Mouse (Mus musculus) Patski (cell line): Measurements from ENCODE around the gene Castor2. TPM values are rescaled to one million over a fixed set of nuclear protein-coding genes. Genes with fewer than 3 reads are reported as not detected.

Source experiments
- ATAC-seq: fragments of 100-300 bp; one replicate; pipeline ENCODE4 v1.8.0; 2021
- CTCF ChIA-PET: fragments of 350-600 bp; sonication (Branson Sonifier 250); formaldehyde crosslinking; loops from one replicate; lab custom pipeline; 2022; ENCODE audit warnings: inconsistent platforms; lab: Charles Lee
- POLR2A ChIA-PET: fragments of 350-600 bp; sonication (Branson Sonifier 250); formaldehyde crosslinking; loops from one replicate; lab custom pipeline; 2022; ENCODE audit warnings: antibody characterized with exemption, inconsistent platforms; lab: Charles Lee
- DNase-seq: peaks from one replicate; pipeline ENCODE4 v3.0.0-alpha.2; 2011; ENCODE audit warnings: low read depth, low spot score
- H3K27me3 ChIP-seq: fragments of 371-371 bp; one replicate; pipeline ENCODE4 v1.5.1; 2021
- CTCF ChIP-seq: fragments of 100-300 bp; IDR thresholded peaks from one replicate; pipeline ENCODE4 v1.5.1; 2021
- in situ Hi-C: fragments of 300-500 bp; cut with MboI; formaldehyde crosslinking; loops from 3 replicates; pipeline ENCODE4 v1.11.1; 2018; ENCODE audit warnings: low pct_unique_long_range_greater_than_20kb, mixed read lengths
- polyA plus RNA-seq: library from polyadenylated mRNA; unstranded; gene quantifications from one replicate; pipeline ENCODE4 v1.2.3, GENCODE M21; 2021

The Castor2 gene
- polyA plus RNA-seq, 1 experiment from 2014 or later: 27.3 TPM

DNA sequence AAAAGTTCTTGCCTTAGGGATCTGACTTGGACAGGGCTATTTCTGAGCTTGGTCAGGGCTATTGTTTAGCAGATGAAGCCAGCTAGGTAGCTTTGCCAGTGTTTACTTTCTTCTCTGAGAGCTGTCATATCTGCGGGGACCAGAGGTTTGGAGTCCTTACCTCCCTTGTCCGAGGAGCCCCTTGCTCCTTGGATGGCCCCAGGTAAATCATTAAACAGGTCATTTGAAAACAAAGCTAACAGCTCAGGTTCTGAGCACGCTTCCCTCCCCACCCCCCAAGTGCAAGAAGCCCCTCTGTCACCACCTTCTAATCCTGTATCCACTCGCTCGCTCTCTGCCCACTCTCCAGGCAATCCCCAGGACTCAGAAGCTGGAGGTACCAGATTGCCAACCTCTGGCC is 1.8 kb downstream of the Castor2 start:
- in situ Hi-C loops: no loop called here
- ChIA-PET CTCF (interaction anchor here (1.7 to 3.2 kb wide), 2 partner anchors 12 to 31 kb away, joined by 6 to 9 read pairs; no protein-coding TSS in a partner anchor), POLR2A (no interaction called here)
- DNase-seq: no peak
- no peak for ATAC-seq
- no peak for TF ChIP-seq CTCF
- no peaks in the 10 kb centered on the region for H3K27me3 ChIP-seq

DNA sequence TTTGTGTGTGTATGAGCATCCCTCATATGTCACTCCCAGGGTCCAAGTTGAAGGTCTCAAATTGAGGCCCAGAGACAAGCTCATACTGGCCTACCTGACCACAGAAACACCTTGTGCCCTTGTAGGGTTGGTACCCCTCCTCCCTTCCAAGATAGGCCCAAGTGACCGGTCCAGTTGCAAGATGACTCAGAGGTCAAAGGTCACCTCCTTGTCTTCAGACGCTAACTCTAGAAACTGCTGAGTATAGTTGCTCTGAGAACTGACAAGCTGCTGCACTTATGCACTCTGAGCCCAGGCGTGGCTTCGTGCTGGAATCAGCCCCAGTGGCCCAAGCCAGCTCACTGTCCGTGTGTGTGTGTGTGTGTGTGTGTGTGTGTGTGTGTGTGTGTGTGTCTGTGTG is 2.4 kb downstream of the Castor2 start:
- POLR2A ChIA-PET: no interaction called here
- no peak for TF ChIP-seq CTCF
- ATAC-seq: no peak
- H3K27me3 ChIP-seq: no peaks in the 10 kb centered on the region
- DNase-seq: no peak
- in situ Hi-C loops: no loop called here
- CTCF ChIA-PET: interaction anchor here (1.7 to 3.2 kb wide), 2 partner anchors 11 to 31 kb away, joined by 6 to 9 read pairs; no protein-coding TSS in a partner anchor

DNA sequence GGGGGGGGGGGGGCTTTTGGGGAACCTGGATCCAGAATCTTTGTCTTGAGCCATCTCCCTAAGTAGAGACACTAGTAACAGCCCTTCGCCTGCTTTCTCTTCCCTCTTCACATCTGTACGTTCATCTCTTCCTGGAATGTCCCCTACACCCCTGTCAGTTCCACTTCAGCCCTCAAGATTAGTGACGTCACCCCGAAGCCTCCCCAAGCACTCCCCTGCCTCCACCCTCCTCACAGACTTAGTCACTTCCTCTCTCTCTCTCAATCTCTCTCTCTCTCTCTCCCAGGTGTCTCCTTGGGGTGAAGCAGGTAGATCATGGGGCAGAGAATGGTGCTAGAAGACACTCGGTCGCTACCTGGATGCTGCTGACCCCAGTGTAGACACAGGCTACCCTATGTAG is 3.2 kb downstream of the Castor2 start:
- TF ChIP-seq CTCF: no peak
- DNase-seq (no peak), ATAC-seq (no peak)
- no peaks in the 10 kb centered on the region for H3K27me3 ChIP-seq
- POLR2A ChIA-PET: no interaction called here
- in situ Hi-C loops: no loop called here
- CTCF ChIA-PET: interaction anchor here (0.7 to 3.2 kb wide), 2 partner anchors 18 to 30 kb away, joined by 3 to 9 read pairs; no protein-coding TSS in a partner anchor

DNA sequence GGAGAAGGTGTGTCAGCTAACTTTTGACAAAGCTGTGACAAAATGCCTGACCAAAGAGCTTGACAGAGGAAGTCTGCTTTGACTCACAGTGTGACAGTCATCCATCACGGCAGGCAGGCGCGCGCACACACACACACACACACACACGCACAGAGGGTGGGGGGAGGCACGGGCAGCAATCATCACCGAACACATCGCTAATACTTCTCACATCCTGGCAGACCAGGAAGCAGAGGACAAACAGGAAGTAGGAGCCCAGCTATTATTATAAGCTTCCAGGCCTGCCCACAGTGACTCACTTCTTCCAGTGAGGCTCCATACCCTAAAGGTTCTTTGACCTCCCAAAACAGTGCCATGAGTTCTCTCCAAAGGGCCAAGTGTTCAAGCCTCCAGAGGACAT is 6.3 kb downstream of the Castor2 start:
- TF ChIP-seq CTCF: no peak
- POLR2A ChIA-PET: interaction anchor here (0.6 kb wide), 1 partner anchor 14 kb away, joined by 3 read pairs; no protein-coding TSS in a partner anchor
- no peak for DNase-seq
- in situ Hi-C loops: no loop called here
- CTCF ChIA-PET: no interaction called here
- no peaks in the 10 kb centered on the region for H3K27me3 ChIP-seq
- ATAC-seq: no peak

DNA sequence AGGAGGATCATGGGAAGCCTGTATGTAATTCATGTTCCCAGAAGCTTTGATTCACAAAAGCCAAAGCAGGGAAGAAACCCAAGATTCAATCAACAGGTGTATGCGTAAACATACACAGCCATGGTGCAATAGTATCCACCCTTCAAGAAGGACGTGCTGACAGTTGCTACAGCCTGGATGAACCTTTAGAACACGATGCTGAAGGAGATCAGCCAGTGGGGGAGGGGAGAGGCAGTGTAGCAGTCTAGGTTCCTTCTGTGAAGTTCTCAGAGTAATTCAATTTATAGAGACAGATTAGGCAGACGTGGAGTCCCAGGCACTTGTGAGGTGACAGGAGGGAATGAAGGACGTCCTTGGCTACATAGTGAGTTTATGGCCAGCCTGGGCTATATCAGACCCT is 15.5 kb downstream of the Castor2 start:
- POLR2A ChIA-PET: interaction anchor here (0.7 kb wide), 1 partner anchor 107 kb away, joined by 3 read pairs; no protein-coding TSS in a partner anchor
- CTCF ChIA-PET: no interaction called here
- no peaks in the 10 kb centered on the region for H3K27me3 ChIP-seq
- no peak for DNase-seq
- in situ Hi-C loops: no loop called here
- TF ChIP-seq CTCF: no peak
- ATAC-seq: no peak

DNA sequence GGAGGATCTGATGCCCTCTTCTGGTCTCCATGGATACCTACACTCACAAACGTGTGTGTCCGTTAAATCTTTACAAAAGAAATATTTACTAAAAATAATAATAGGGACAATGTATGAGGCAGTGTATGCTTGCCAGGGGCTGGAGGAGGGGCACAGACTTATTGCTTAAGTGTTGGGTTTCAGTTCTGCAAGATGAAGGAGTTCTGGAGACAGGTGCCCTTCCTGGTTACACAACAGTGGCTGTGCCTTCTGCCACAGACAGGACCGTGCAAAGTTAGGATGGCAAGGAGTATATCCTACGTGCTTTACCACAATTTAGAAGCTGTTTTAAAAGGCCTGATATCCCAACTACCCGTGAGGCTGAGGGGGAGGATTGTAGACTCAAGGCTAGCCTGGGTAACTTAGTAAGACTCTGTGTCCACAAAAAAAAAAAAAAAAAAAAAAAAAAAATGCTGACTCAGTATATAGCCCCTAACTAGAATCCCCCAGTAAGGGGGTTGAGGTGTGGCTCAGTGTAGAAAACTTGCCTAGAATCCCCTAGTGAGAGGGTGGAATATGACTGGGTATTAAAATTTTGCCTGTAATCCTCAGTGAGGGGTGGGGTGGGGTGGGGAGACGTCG is 16.2 kb downstream of the Castor2 start:
- H3K27me3 ChIP-seq: no peaks in the 10 kb centered on the region
- DNase-seq: no peak
- in situ Hi-C loops: no loop called here
- ChIA-PET CTCF (no interaction called here), POLR2A (no interaction called here)
- TF ChIP-seq CTCF: no peak
- no peak for ATAC-seq

DNA sequence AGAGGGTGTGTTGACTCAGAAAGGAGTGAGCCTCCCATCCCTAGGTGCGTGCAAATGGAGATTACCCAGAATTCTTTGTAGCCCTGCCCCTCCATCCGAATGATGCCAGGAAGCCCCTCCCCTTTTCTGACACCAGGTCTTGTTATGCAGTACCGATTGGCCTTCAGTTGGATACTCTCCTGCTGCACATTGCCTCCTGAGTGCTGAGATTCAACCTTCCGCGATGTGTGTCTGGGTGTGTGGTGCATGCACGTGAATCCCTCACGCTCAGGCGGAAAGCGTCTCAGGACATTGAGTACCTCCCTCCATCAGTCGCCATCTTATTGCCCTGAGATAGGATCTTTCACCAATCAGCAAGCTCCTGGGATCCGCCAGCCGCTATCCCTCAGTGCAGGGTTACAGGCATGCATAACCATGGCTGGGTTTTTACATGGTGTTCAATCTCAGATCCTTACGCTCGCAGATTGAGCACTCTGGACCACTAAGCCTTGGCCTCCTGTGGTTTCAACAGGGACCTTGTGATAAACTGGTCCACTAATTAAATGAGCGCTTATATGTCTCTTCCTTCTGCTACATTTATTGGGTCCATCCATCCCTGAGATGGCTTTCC is 19.4 kb downstream of the Castor2 start:
- DNase-seq: no peak
- no peaks in the 10 kb centered on the region for H3K27me3 ChIP-seq
- in situ Hi-C loops: no loop called here
- ChIA-PET CTCF (interaction anchor here (1.5 kb wide), 1 partner anchor 47 kb away, joined by 3 read pairs; no protein-coding TSS in a partner anchor), POLR2A (interaction anchor here (1.1 kb wide), 1 partner anchor 13 kb away, joined by 3 read pairs; no protein-coding TSS in a partner anchor)
- ATAC-seq: no peak
- TF ChIP-seq CTCF: no peak

DNA sequence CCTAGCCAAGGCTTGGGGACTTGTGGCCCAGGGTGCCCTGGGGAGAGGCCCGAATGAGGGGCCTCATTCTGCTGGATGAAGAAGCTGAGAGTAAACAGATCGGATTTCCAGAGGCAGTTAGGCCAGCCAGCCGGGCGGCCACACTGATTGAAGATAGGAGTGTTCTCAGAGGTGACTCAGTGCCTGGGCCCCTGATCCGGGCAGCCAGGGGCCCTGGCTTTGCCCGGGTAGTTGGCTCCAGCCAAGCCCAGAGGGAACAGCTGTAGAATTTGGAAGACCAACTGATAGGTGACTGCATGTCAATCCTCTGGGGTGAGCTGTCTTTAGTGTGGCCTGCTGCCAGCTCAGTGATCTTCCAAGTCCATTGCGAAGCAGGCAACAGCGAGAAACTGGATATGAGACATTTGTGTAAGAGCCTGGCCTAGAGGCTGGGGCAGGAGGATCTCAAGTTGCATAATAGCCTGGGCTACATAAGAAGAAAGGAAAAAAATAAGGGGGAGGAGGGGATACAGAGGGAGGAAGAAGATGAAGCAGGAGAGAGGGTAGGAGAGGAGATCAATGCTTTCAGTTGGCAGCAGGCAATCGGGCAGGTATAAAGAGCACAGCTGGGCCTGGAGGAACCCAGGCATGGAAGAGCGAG is 20.1 kb downstream of the Castor2 start:
- ChIA-PET CTCF (interaction anchor here (1.5 kb wide), 1 partner anchor 46 kb away, joined by 3 read pairs; no protein-coding TSS in a partner anchor), POLR2A (interaction anchor here (1.1 kb wide), 1 partner anchor 14 kb away, joined by 3 read pairs; no protein-coding TSS in a partner anchor)
- in situ Hi-C loops: no loop called here
- ATAC-seq (no peak), DNase-seq (no peak)
- H3K27me3 ChIP-seq: no peaks in the 10 kb centered on the region
- no peak for TF ChIP-seq CTCF

DNA sequence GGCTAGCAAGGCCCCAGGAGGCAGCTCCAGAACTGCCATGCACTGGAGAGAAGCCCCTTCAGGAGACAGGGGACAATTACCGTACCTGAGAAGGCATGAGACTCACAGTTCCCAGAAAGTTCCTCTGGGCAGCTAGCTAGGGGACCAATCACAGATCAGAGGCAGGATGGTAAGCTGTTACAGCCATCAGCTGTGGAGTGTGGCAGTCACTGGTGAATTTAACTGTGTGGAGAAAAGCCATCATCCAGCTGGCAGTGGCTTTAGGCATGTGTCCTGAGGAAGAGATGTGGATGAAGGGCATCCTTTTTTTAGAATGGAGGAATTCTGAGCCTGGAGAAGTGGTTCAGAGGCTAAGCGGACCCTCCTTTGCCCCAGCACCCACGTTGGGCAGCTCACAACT is 20.6 kb downstream of the Castor2 start:
- no peak for ATAC-seq
- ChIA-PET POLR2A (interaction anchor here (1.1 kb wide), 1 partner anchor 14 kb away, joined by 3 read pairs; no protein-coding TSS in a partner anchor), CTCF (interaction anchor here (1.2 to 1.5 kb wide), 2 partner anchors 17 to 45 kb away, joined by 3 read pairs; no protein-coding TSS in a partner anchor)
- in situ Hi-C loops: no loop called here
- H3K27me3 ChIP-seq: no peaks in the 10 kb centered on the region
- DNase-seq: no peak
- no peak for TF ChIP-seq CTCF

DNA sequence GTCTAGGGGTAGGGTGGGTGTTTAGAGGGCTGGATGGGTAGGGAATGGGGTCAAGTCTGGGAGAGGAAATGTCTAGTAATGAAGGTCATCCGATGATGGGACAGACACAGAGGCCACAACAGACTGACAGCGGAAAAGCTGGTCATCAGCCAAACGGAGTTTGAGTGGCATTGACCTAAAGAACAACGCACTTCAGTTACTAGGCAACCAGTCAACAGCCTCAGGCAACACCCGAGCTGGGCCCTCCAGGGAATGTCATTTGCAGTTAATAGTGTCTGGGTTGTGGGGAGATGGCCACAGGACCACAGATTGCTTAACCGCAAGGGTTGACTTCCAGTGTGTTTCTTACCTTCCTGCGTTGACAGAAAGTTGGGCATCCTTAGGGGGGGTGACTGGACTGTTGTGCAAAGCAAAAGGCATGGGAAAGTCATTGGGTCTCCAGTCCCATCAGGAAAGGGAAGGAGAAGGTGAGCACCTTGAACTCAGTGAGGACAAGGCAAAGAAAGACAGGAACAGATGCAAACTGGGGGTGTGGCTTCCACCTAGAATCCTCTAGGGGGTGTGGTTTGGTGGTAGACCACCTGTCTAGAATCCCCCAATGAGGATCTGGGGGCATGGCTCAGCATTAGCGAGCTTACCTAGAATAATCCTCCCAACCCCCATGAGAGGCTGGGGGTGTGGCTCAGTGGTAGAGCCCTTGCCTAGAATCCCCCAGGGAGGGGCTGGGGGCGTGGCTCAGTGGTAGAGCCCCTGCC is 21.8 kb downstream of the Castor2 start:
- ATAC-seq (peak; percentile 20), DNase-seq (no peak)
- H3K27me3 ChIP-seq: no peaks in the 10 kb centered on the region
- ChIA-PET POLR2A (no interaction called here), CTCF (interaction anchor here (1.2 kb wide), 1 partner anchor 18 kb away, joined by 3 read pairs; no protein-coding TSS in a partner anchor)
- TF ChIP-seq CTCF: no peak
- in situ Hi-C loops: no loop called here
